Mouse (Mus musculus) kidney, embryonic 16.5 days (tissue): ENCODE data around the gene Cfap206. TPM values are rescaled to one million over a fixed set of nuclear protein-coding genes. Genes with fewer than 3 reads are reported as not detected.
"Not testable (repeated sequence)": the region's sequence is repeated elsewhere in the genome, so short reads cannot be mapped to it uniquely, and the experiment has no call there.

Experiments
- ATAC-seq: fragments of 200-750 bp; cut with Nextera tagmentation; 2 replicates; pipeline ENCODE4 v1.8.0; 2017; ENCODE audit warnings: moderate TSS enrichment; ENCODE audit not compliant: low FRiP score, low TSS enrichment
- H3K27ac ChIP-seq: fragments of 300-500 bp; sonication (generic); 2 replicates; pipeline ENCODE4 v1.5.1; 2014; ENCODE audit warnings: low read length
- H3K27me3 ChIP-seq: fragments of 300-500 bp; sonication (generic); 2 replicates; pipeline ENCODE4 v1.6.1; 2014; ENCODE audit warnings: low read length, control low read depth, mixed read lengths; ENCODE audit not compliant: insufficient read depth
- H3K36me3 ChIP-seq: fragments of 300-500 bp; sonication (generic); 2 replicates; pipeline ENCODE4 v1.6.1; 2014; ENCODE audit warnings: low read length, control low read depth, mixed read lengths; ENCODE audit not compliant: insufficient read depth
- H3K4me1 ChIP-seq: fragments of 300-500 bp; sonication (generic); 2 replicates; pipeline ENCODE4 v1.6.1; 2014; ENCODE audit warnings: low read length, control low read depth, mixed read lengths; ENCODE audit not compliant: insufficient read depth
- H3K4me2 ChIP-seq: fragments of 300-500 bp; sonication (generic); replicated peaks from 2 replicates; pipeline ENCODE4 v1.6.1; 2014; ENCODE audit warnings: low read depth, low read length
- H3K4me3 ChIP-seq: fragments of 300-500 bp; sonication (generic); 2 replicates; pipeline ENCODE4 v1.5.1; 2014; ENCODE audit warnings: mild to moderate bottlenecking, low read length
- H3K9ac ChIP-seq: fragments of 300-500 bp; sonication (generic); replicated peaks from 2 replicates; pipeline ENCODE4 v1.6.1; 2014; ENCODE audit warnings: low read length
- H3K9me3 ChIP-seq: fragments of 300-500 bp; sonication (generic); 2 replicates; pipeline ENCODE4 v1.6.1; 2016; ENCODE audit warnings: low read length, control low read depth
- WGBS: fragments of 180-500 bp; shearing (Covaris S2); extraction: QIAGEN DNeasy Blood & Tissue Kit; methylation state at CpG from one replicate; pipeline ENCODE4 v1.1.7; 2014; 5-methylcytosine and 5-hydroxymethylcytosine counted together
- polyA plus RNA-seq: library from polyadenylated mRNA; unstranded; fragments of >200 nt; fragmentation: Nextera tagmentation; extraction: Ambion mirVana; gene quantifications from 2 replicates; pipeline ENCODE4 v1.2.1, GENCODE M21; 2015

The Cfap206 gene
- 1.5 and 1.7 TPM in 2 replicates for polyA plus RNA-seq

GRCm38 (mm10) chr4:34729851-34730341 lies at the start of gene Cfap206:
TSS of gene Cfap206 (minus strand) at chr4:34730206.
- H3K9ac ChIP-seq, result peak within 1 kb of the TSS; percentile 60
- no peaks in the 10 kb centered on the region for H3K36me3 ChIP-seq
- H3K27me3 ChIP-seq, result no peaks in the 10 kb centered on the region; the same call in 1 of the 2 replicates
- peak; percentile 99 for ATAC-seq
- WGBS, result under 1% methylated on average over 38 of the region's 38 CpGs
- peak within 1 kb of the TSS; percentile 65 for H3K4me3 ChIP-seq
- H3K4me1 ChIP-seq, result 0 out of 2 replicates have a peak, but pooled peaks cover 4% of the 10 kb centered on the region
- no peak within 1 kb of the TSS for H3K27ac ChIP-seq
- peak within 1 kb of the TSS; percentile 92 for H3K4me2 ChIP-seq
- H3K9me3 ChIP-seq, result no peaks in the 10 kb centered on the region

GRCm38 (mm10) chr4:34777677-34778527 lies 47.9 kb upstream of the Cfap206 start, which contains the start of gene Smim8:
TSS of gene Smim8 (minus strand) at chr4:34778423.
- Histone ChIP-seq H3K9ac (peak within 1 kb of the TSS; percentile 94), H3K9me3 (peaks cover 3% of the 10 kb centered on the region; the same call in 1 of the 2 replicates), H3K4me3 (peak within 1 kb of the TSS; percentile 85), H3K4me2 (peak within 1 kb of the TSS; percentile 77), H3K27me3 (no peaks in the 10 kb centered on the region), H3K36me3 (no peaks in the 10 kb centered on the region), H3K4me1 (0 out of 2 replicates have a peak, but pooled peaks cover 3% of the 10 kb centered on the region), H3K27ac (peak within 1 kb of the TSS; percentile 85)
- ATAC-seq, result peak; percentile 96
- 5% methylated on average over 40 of the region's 40 CpGs for WGBS

DNA sequence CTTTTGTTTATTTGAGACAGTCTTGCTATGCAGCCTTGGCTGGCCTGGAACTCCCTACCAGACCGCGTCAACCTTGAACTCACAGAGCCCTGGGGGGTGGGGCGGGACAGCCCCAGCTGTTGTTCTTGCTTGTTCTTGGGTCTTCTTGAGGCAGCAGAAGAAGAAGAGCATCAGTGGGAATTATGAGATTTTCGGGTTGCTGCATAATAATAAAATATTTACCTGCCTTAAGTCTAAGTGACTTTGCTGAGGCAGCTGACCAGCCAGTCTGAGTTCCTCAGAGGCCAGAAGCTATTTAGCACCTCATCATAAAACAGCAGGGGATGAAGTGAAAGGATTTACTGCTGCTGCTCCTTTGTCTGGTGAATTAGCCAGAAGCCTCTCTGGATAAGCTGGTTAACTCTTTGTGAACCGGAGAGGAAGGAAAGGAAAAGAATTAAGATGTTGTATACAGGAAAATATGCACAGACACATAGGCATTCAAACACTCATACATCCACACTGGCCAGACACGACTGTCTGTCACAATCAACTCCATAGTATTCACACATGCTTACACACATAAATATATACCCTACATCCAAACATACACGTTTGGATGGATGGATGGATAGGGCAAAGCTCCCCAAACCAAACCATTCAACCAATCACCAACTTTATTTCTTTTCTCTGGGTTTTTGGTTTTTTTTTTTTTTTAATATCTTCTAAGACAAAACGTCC lies 41.8 kb upstream of the Cfap206 start:
- ATAC-seq, result no peak
- Histone ChIP-seq H3K9ac (no peak overlapping the region), H3K4me2 (no peak overlapping the region), H3K27me3 (no peaks in the 10 kb centered on the region), H3K36me3 (peaks cover 16% of the 10 kb centered on the region), H3K9me3 (no peaks in the 10 kb centered on the region), H3K4me1 (no peaks in the 10 kb centered on the region), H3K27ac (no peak overlapping the region), H3K4me3 (no peak overlapping the region)
- 15% methylated on average over 8 of the region's 8 CpGs for WGBS

- no peak for ATAC-seq
- Histone ChIP-seq H3K4me1 (no peaks in the 10 kb centered on the region), H3K4me3 (no peak within 1 kb of the TSS), H3K27me3 (no peaks in the 10 kb centered on the region), H3K27ac (no peak within 1 kb of the TSS), H3K9me3 (no peaks in the 10 kb centered on the region), H3K9ac (no peak within 1 kb of the TSS), H3K4me2 (no peak within 1 kb of the TSS), H3K36me3 (no peaks in the 10 kb centered on the region)
- WGBS, result 74% methylated on average over 1 of the region's 1 CpGs
Observed at GRCm38 (mm10) chr4:34756163-34756562, 26.2 kb upstream of the Cfap206 start, which contains the start of gene Gm136. TSS of gene Gm136 (minus strand) at chr4:34756263.

- Histone ChIP-seq H3K4me1 (no peaks in the 10 kb centered on the region), H3K9ac (no peak overlapping the region), H3K4me2 (no peak overlapping the region), H3K4me3 (no peak overlapping the region), H3K9me3 (no peaks in the 10 kb centered on the region), H3K27me3 (no peaks in the 10 kb centered on the region), H3K36me3 (no peaks in the 10 kb centered on the region), H3K27ac (peak overlapping the region; percentile 63; the same call in 1 of the 2 replicates)
- 36% methylated on average over 6 of the region's 6 CpGs for WGBS
- no peak for ATAC-seq
Observed at GRCm38 (mm10) chr4:34749236-34749635, 19.2 kb upstream of the Cfap206 start.

GRCm38 (mm10) chr4:34734461-34734860 lies 4.5 kb upstream of the Cfap206 start:
- ATAC-seq, result no peak
- no peak overlapping the region for H3K4me2 ChIP-seq
- H3K27ac ChIP-seq, result no peak overlapping the region
- H3K9me3 ChIP-seq, result no peaks in the 10 kb centered on the region
- H3K27me3 ChIP-seq, result no peaks in the 10 kb centered on the region
- H3K9ac ChIP-seq, result no peak overlapping the region
- H3K4me1 ChIP-seq, result 0 out of 2 replicates have a peak, but pooled peaks cover 3% of the 10 kb centered on the region
- H3K4me3 ChIP-seq, result no peak overlapping the region
- 76% methylated on average over 3 of the region's 3 CpGs for WGBS
- H3K36me3 ChIP-seq, result no peaks in the 10 kb centered on the region

DNA sequence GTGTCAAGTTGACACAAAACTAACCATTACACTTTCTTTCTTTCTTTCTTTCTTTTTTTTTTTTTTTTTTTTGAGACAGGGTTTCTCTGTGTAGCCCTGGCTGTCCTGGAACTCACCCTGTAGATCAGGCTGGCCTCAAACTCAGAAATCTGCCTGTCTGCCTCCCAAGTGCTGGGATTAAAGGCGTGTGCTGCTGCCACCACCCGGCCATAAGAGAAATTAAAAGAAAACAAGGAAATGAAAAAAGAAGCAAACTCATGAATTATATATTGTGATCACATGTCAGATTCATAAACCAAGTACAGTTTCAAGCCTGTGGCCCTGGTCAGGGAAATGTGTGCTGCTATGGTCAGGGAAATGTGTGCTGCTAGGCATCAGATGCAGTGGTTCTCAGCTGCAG lies 3.4 kb upstream of the Cfap206 start:
- 34% methylated on average over 2 of the region's 2 CpGs for WGBS
- not testable (repeated sequence) for H3K9me3 ChIP-seq, H3K9ac ChIP-seq, H3K27ac ChIP-seq, H3K4me3 ChIP-seq, H3K4me2 ChIP-seq, ATAC-seq, H3K4me1 ChIP-seq, H3K36me3 ChIP-seq, H3K27me3 ChIP-seq

DNA sequence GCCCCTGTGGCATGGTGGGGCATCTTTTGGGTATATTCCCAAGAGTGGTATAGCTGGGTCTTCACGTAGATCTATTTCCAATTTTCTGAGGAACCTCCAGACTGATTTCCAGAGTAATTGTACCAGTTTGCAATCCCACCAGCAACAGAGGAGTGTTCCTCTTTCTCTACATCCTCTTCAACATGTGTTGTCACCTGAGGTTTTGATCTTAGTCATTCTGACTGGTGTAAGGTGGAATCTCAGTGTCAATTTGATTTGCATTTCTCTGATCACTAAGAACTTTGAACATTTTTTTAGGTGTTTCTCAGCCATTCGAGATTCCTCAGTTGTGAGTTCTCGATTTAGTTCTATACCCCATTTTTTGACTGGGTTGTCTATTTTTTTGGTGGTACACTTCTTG lies 4.3 kb downstream of the Cfap206 start:
- not testable (repeated sequence) for H3K4me3 ChIP-seq, H3K9me3 ChIP-seq, ATAC-seq, H3K9ac ChIP-seq, H3K27me3 ChIP-seq, H3K4me1 ChIP-seq, H3K4me2 ChIP-seq, H3K27ac ChIP-seq, H3K36me3 ChIP-seq
- WGBS, result 85% methylated on average over 3 of the region's 3 CpGs

- H3K9ac ChIP-seq, result no peak overlapping the region
- no peak overlapping the region for H3K4me3 ChIP-seq
- H3K36me3 ChIP-seq, result no peaks in the 10 kb centered on the region
- peaks cover 8% of the 10 kb centered on the region; the same call in 1 of the 2 replicates for H3K9me3 ChIP-seq
- H3K4me2 ChIP-seq, result no peak overlapping the region
- H3K27ac ChIP-seq, result no peak overlapping the region
- WGBS, result 53% methylated on average over 4 of the region's 4 CpGs
- no peak for ATAC-seq
- H3K4me1 ChIP-seq, result no peaks in the 10 kb centered on the region
- H3K27me3 ChIP-seq, result no peaks in the 10 kb centered on the region; the same call in 1 of the 2 replicates
Observed at GRCm38 (mm10) chr4:34724306-34724705, 5.7 kb downstream of the Cfap206 start.
